Mouse (Mus musculus) left cerebral cortex, adult 8-10 months (tissue): ENCODE results near the gene Etl4. TPM values are rescaled to one million over a fixed set of nuclear protein-coding genes. Genes with fewer than 3 reads are reported as not detected.

Experiments
- microRNA-seq, 2 experiments: library from miRNA; unstranded; fragments of <30 nt; microRNA quantifications; one replicate each; pipeline ENCODE4 v1.2.0; 2022
- total RNA-seq, 4 experiments: library from RNA; stranded (reverse); gene quantifications; 2 replicates each; pipeline ENCODE4 v1.2.4; 2022

The Etl4 gene
- total RNA-seq, 4 experiments from 2014 or later: 138 to 154 (median 150) TPM

Small RNA genes lying within 50 kb of the gene (microRNA-seq; reads per million reads assigned to microRNA genes)
- 0 reads per million in 2 experiments for gene Gm44457
